Mouse (Mus musculus): ENCODE measurements around the gene Trim12a. TPM values are rescaled to one million over a fixed set of nuclear protein-coding genes. Genes with fewer than 3 reads are reported as not detected.
"Not testable (repeated sequence)": the region's sequence is repeated elsewhere in the genome, so short reads cannot be mapped to it uniquely, and the experiment has no call there.

The Trim12a gene
- polyA plus RNA-seq, 1 experiment, result not detected

DNA sequence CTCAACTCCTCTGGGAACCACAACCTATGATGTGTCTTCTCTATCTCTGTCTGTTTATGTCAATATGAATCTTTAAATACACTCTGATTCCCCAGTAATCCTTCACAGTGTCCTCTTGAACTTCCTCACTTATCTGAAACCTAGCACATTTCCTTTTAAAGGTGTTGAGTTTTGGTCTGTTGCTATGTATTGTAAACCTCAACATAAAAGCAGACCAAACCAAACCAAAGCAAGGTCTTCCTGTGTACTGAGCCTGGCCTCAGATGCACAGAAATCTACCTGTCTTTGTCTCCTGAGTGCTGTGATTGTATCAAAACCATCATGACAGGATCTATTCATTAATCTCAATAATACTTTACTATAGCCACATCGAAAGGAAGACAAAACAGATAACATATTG lies 24.6 kb downstream of the Trim12a start:
- Histone ChIP-seq H3K4me3 (replicated peaks) (no peak overlapping the region), H3K4me1 (no peaks in the 10 kb centered on the region), H3K36me3 (replicated peaks; ENCODE audit: low read length) (no peaks in the 10 kb centered on the region), H3K9me3 (no peaks in the 10 kb centered on the region), H3K27me3 (replicated peaks) (no peaks in the 10 kb centered on the region)
- TF ChIP-seq FLI1 (IDR thresholded peaks at IDR 0.05; ENCODE audit: low read length), result no peak
- no peak for TF ChIP-seq GATA1 (IDR thresholded peaks at IDR 0.05; ENCODE audit: borderline replicate concordance, low read length)

- H3K4me3 ChIP-seq (replicated peaks); H3K4me1 ChIP-seq; H3K9me3 ChIP-seq; H3K27me3 ChIP-seq (replicated peaks); H3K36me3 ChIP-seq (replicated peaks; ENCODE audit: low read length): not testable (repeated sequence)
Observed at GRCm38 (mm10) chr7:104287576-104288443, 27.5 kb downstream of the Trim12a start, which contains the start of gene Trim5. Gene Trim5 (minus strand): TSS chr7:104288094.

- not testable (repeated sequence) for H3K27me3 ChIP-seq (replicated peaks)
Observed at GRCm38 (mm10) chr7:104279361-104279760, 35.9 kb downstream of the Trim12a start.

DNA sequence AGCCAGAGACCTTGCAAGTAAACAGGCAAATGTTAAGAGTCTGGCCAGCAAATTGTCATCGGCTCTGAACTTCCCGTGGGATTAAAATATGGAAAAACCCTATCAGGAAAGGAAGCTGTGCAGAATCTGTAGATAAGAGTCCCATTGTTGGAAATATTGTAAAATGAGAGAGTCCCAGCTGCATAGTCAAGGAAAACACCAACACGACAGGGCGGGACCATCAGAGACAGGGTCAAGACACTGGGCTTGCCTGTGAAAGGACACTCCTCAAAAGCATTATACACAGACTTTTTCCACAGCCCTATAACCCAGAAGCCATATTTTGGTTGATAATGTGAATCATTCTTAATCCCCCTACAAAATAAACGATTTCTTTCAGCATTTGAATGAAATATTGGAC lies 49.9 kb downstream of the Trim12a start:
- H3K4me1 ChIP-seq; H3K4me3 ChIP-seq (replicated peaks); H3K9me3 ChIP-seq; H3K36me3 ChIP-seq (replicated peaks; ENCODE audit: low read length); H3K27me3 ChIP-seq (replicated peaks): not testable (repeated sequence)

More at GRCm38 (mm10) chr7:104279361-104279760, 35.9 kb downstream of the Trim12a start:
- not testable (repeated sequence) for H3K4me1 ChIP-seq; H3K9me3 ChIP-seq; H3K4me3 ChIP-seq (replicated peaks); H3K36me3 ChIP-seq (replicated peaks; ENCODE audit: low read length)

DNA sequence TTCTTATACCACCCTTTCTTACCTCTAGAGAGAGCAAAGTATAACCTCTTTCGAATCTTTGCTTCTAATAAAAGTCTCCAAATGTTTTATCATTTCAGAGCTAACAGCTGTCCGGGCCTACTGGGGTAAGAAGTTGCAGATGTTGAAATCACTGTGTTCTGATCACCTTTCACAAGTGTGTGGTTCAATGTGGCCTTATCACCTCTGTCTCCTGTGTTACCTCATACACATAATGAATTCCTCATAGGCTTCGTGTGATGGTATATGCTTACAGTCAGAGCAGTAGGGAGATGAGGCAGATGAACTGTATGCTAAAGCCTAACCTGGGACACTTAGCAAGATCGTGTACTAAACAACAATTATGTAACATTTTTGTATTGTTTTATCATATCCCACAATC lies 54.9 kb downstream of the Trim12a start:
- H3K27me3 ChIP-seq (replicated peaks); H3K4me1 ChIP-seq; H3K4me3 ChIP-seq (replicated peaks); H3K36me3 ChIP-seq (replicated peaks; ENCODE audit: low read length); H3K9me3 ChIP-seq: not testable (repeated sequence)

Other genes with a start within 250 kb of the Trim12a start
- not detected in 2 replicates for gene Olfr644, start 243.6 kb downstream of the Trim12a start, polyA plus RNA-seq (2012; ENCODE audit: insufficient read depth, low replicate concordance)
- gene Olfr645, start 230.0 kb downstream of the Trim12a start, polyA plus RNA-seq (2012; ENCODE audit: insufficient read depth, low replicate concordance), result not detected in 2 replicates
- gene Olfr646, start 210.6 kb downstream of the Trim12a start, polyA plus RNA-seq (2012; ENCODE audit: insufficient read depth, low replicate concordance), result 0.13 TPM in 1 of 2 replicates, not detected in the other
- gene Ubqln5, start 185.6 kb downstream of the Trim12a start, polyA plus RNA-seq (2012; ENCODE audit: insufficient read depth, low replicate concordance), result not detected in 2 replicates
- gene Olfr643, start 178.1 kb downstream of the Trim12a start, polyA plus RNA-seq (2012; ENCODE audit: insufficient read depth, low replicate concordance), result not detected in 2 replicates
- not detected in 2 replicates for gene Ubqln3, start 172.2 kb downstream of the Trim12a start, polyA plus RNA-seq (2012; ENCODE audit: insufficient read depth, low replicate concordance)
- 0.06 TPM in 1 of 2 replicates, not detected in the other for gene Ubqlnl, start 164.9 kb downstream of the Trim12a start, polyA plus RNA-seq (2012; ENCODE audit: insufficient read depth, low replicate concordance)
- gene Olfm5, start 150.6 kb downstream of the Trim12a start, polyA plus RNA-seq (2012; ENCODE audit: insufficient read depth, low replicate concordance), result not detected in 2 replicates
- gene Olfr648, start 132.1 kb downstream of the Trim12a start, polyA plus RNA-seq (2012; ENCODE audit: insufficient read depth, low replicate concordance), result not detected in 2 replicates
- not detected in 2 replicates for gene Olfr649, start 119.5 kb downstream of the Trim12a start, polyA plus RNA-seq (2012; ENCODE audit: insufficient read depth, low replicate concordance)
- 0.39 and 1.5 TPM in 2 replicates for gene Trim6, start 96.7 kb downstream of the Trim12a start, polyA plus RNA-seq (2012; ENCODE audit: insufficient read depth, low replicate concordance)
- 0.30 TPM in 1 of 2 replicates, not detected in the other for gene Trim34a, start 71.0 kb downstream of the Trim12a start, polyA plus RNA-seq (2012; ENCODE audit: insufficient read depth, low replicate concordance)
- gene Trim5, start 27.4 kb downstream of the Trim12a start, polyA plus RNA-seq (2012; ENCODE audit: insufficient read depth, low replicate concordance), result 0.08 TPM in 1 of 2 replicates, not detected in the other
- 0.28 TPM in 1 of 2 replicates, not detected in the other for gene Trim34b, start 14.0 kb upstream of the Trim12a start, polyA plus RNA-seq (2012; ENCODE audit: insufficient read depth, low replicate concordance)
- gene Trim12c, start 37.9 kb upstream of the Trim12a start, polyA plus RNA-seq (2012; ENCODE audit: insufficient read depth, low replicate concordance), result 0.27 TPM in 1 of 2 replicates, not detected in the other
- gene Trim30b, start 54.4 kb upstream of the Trim12a start, polyA plus RNA-seq (2012; ENCODE audit: insufficient read depth, low replicate concordance), result 0.04 TPM in 1 of 2 replicates, not detected in the other
- not detected in 2 replicates for gene Trim30c, start 85.4 kb upstream of the Trim12a start, polyA plus RNA-seq (2012; ENCODE audit: insufficient read depth, low replicate concordance)
- 0.81 TPM in 1 of 2 replicates, not detected in the other for gene Trim30a, start 149.7 kb upstream of the Trim12a start, polyA plus RNA-seq (2012; ENCODE audit: insufficient read depth, low replicate concordance)
- gene Trim30d, start 192.4 kb upstream of the Trim12a start, polyA plus RNA-seq (2012; ENCODE audit: insufficient read depth, low replicate concordance), result 0.09 TPM in 1 of 2 replicates, not detected in the other
- not detected in 2 replicates for gene Olfr651, start 234.7 kb upstream of the Trim12a start, polyA plus RNA-seq (2012; ENCODE audit: insufficient read depth, low replicate concordance)
- gene Olfr652, start 245.4 kb upstream of the Trim12a start, polyA plus RNA-seq (2012; ENCODE audit: insufficient read depth, low replicate concordance), result not detected in 2 replicates

All from megakaryocyte, embryonic 14.5 days (primary cell).